Mouse (Mus musculus) CH12.LX (cell line): ENCODE measurements around the gene Ccdc69. TPM values are rescaled to one million over a fixed set of nuclear protein-coding genes. Genes with fewer than 3 reads are reported as not detected.

Experiments used
- DNase-seq: peaks from one replicate; pipeline ENCODE4 v3.0.0-alpha.2; 2013; ENCODE audit errors: extremely low read depth
- H3K27ac ChIP-seq: 2 replicates; pipeline ENCODE4 v1.5.1; 2012; ENCODE audit warnings: low read depth, mild to moderate bottlenecking, control low read depth, moderate library complexity; ENCODE audit not compliant: insufficient read depth
- H3K27me3 ChIP-seq: replicated peaks from 2 replicates; pipeline ENCODE3; 2012; ENCODE audit warnings: inconsistent platforms
- H3K36me3 ChIP-seq, 2 experiments: replicated peaks in 1 of 2; 2 replicates each; pipeline versions ENCODE3 to v1.6.1; 2012; ENCODE audit warnings: inconsistent platforms in 1 of 2, low read length in 1 of 2, mild to moderate bottlenecking in 1 of 2, mixed read lengths in 1 of 2, moderate library complexity in 1 of 2; ENCODE audit not compliant: control insufficient read depth in 1 of 2, insufficient read depth in 1 of 2
- H3K4me1 ChIP-seq, 2 experiments: 2 replicates each; pipeline ENCODE4 v1.6.1; 2012; ENCODE audit warnings: inconsistent platforms in 1 of 2, moderate library complexity in 1 of 2; ENCODE audit not compliant: insufficient read depth in 2 of 2, control insufficient read depth in 1 of 2
- H3K4me2 ChIP-seq: 2 replicates; pipeline ENCODE4 v1.6.1; 2012; ENCODE audit warnings: low read depth, mild to moderate bottlenecking, control low read depth; ENCODE audit not compliant: poor library complexity, insufficient read depth, severe bottlenecking
- H3K4me3 ChIP-seq, 3 experiments: fragments of 150-350 bp in 1 of 3; sonication (generic) in 1 of 3; replicated peaks in 1 of 3; 2 replicates each; pipeline versions ENCODE3 to v1.5.1; 2011 to 2012; ENCODE audit warnings: low read depth in 2 of 3, low read length in 2 of 3, mild to moderate bottlenecking in 2 of 3, moderate library complexity in 2 of 3, control low read depth in 1 of 3, improper control_type of control experiment in 1 of 3, inconsistent platforms in 1 of 3, mixed read lengths in 1 of 3; ENCODE audit not compliant: poor library complexity in 1 of 3
- H3K79me2 ChIP-seq: replicated peaks from 2 replicates; pipeline ENCODE4 v1.6.1; 2012; ENCODE audit warnings: mild to moderate bottlenecking, moderate library complexity; ENCODE audit not compliant: control insufficient read depth, poor library complexity, insufficient read depth, severe bottlenecking; ENCODE audit errors: extremely low read depth
- H3K9ac ChIP-seq: 2 replicates; pipeline ENCODE4 v1.6.1; 2012; ENCODE audit warnings: low read depth, mild to moderate bottlenecking, control low read depth, moderate library complexity; ENCODE audit not compliant: insufficient read depth
- H3K9me3 ChIP-seq: replicated peaks from 2 replicates; pipeline ENCODE3; 2012; ENCODE audit warnings: low read length, inconsistent platforms, mixed read lengths
- BHLHE40 ChIP-seq: IDR thresholded peaks from 2 replicates; pipeline ENCODE4 v1.6.1; 2011; ENCODE audit warnings: mild to moderate bottlenecking, low read depth, low read length, improper control_type of control experiment
- CHD1 ChIP-seq: IDR thresholded peaks from 2 replicates; pipeline ENCODE4 v1.6.1; 2012; ENCODE audit warnings: low read depth, low read length, improper control_type of control experiment, inconsistent platforms
- CHD2 ChIP-seq: IDR thresholded peaks from 2 replicates; pipeline ENCODE4 v1.6.1; 2011; ENCODE audit warnings: low read length, improper control_type of control experiment
- CTCF ChIP-seq, 2 experiments: IDR thresholded peaks in 1 of 2; conservative IDR thresholded peaks in 1 of 2; 2 replicates each; pipeline ENCODE4 v1.5.1; 2011 to 2012; ENCODE audit warnings: low read depth in 2 of 2, low read length in 2 of 2, improper control_type of control experiment in 1 of 2, inconsistent platforms in 1 of 2, mild to moderate bottlenecking in 1 of 2, moderate library complexity in 1 of 2
- ELF1 ChIP-seq: IDR thresholded peaks from 2 replicates; pipeline ENCODE4 v1.6.1; 2014; ENCODE audit warnings: low read depth, mild to moderate bottlenecking, inconsistent platforms, low read length, improper control_type of control experiment
- EP300 ChIP-seq: IDR thresholded peaks from 2 replicates; pipeline ENCODE4 v1.6.1; 2011; ENCODE audit warnings: low read length, improper control_type of control experiment
- ETS1 ChIP-seq: conservative IDR thresholded peaks from 2 replicates; pipeline ENCODE4 v1.6.1; 2012; ENCODE audit warnings: low read depth, mild to moderate bottlenecking, inconsistent platforms, low read length, improper control_type of control experiment, moderate library complexity
- HCFC1 ChIP-seq: IDR thresholded peaks from 2 replicates; pipeline ENCODE4 v1.6.1; 2012; ENCODE audit warnings: low read depth, mild to moderate bottlenecking, inconsistent platforms, low read length, improper control_type of control experiment
- IRF4 ChIP-seq: IDR thresholded peaks from 2 replicates; pipeline ENCODE4 v1.6.1; 2014; ENCODE audit warnings: low read depth, mild to moderate bottlenecking, inconsistent platforms, low read length, improper control_type of control experiment
- JUN ChIP-seq: IDR thresholded peaks from 2 replicates; pipeline ENCODE4 v1.6.1; 2011; ENCODE audit warnings: low read depth, mild to moderate bottlenecking, low read length, improper control_type of control experiment, moderate library complexity; ENCODE audit not compliant: insufficient read depth
- KAT2A ChIP-seq: IDR thresholded peaks from 2 replicates; pipeline ENCODE4 v1.6.1; 2012; ENCODE audit warnings: low read length, improper control_type of control experiment, inconsistent platforms; ENCODE audit not compliant: insufficient replicate concordance
- MAFK ChIP-seq: IDR thresholded peaks from 2 replicates; pipeline ENCODE4 v1.6.1; 2011; ENCODE audit warnings: low read length, improper control_type of control experiment; ENCODE audit not compliant: insufficient replicate concordance
- MAX ChIP-seq: IDR thresholded peaks from 2 replicates; pipeline ENCODE4 v1.6.1; 2011; ENCODE audit warnings: low read length, improper control_type of control experiment
- MAZ ChIP-seq: IDR thresholded peaks from 2 replicates; pipeline ENCODE4 v1.6.1; 2012; ENCODE audit warnings: low read depth, mild to moderate bottlenecking, inconsistent platforms, low read length, improper control_type of control experiment, moderate library complexity
- MEF2A ChIP-seq: IDR thresholded peaks from 2 replicates; pipeline ENCODE4 v1.6.1; 2014; ENCODE audit warnings: low read depth, mild to moderate bottlenecking, inconsistent platforms, low read length, improper control_type of control experiment, borderline replicate concordance
- MXI1 ChIP-seq: IDR thresholded peaks from 2 replicates; pipeline ENCODE4 v1.6.1; 2011; ENCODE audit warnings: mild to moderate bottlenecking, low read depth, low read length, improper control_type of control experiment
- MYC ChIP-seq: IDR thresholded peaks from 2 replicates; pipeline ENCODE4 v1.6.1; 2011; ENCODE audit warnings: low read depth, mild to moderate bottlenecking, improper control_type of control experiment, low read length
- NELFE ChIP-seq: IDR thresholded peaks from 2 replicates; pipeline ENCODE4 v1.6.1; 2011; ENCODE audit warnings: low read depth, low read length, improper control_type of control experiment
- PAX5 ChIP-seq: IDR thresholded peaks from 2 replicates; pipeline ENCODE4 v1.6.1; 2012; ENCODE audit warnings: low read length, inconsistent platforms, mixed read lengths
- POLR2A ChIP-seq: IDR thresholded peaks from 2 replicates; pipeline ENCODE4 v1.6.1; 2011; ENCODE audit warnings: low read depth, mild to moderate bottlenecking, improper control_type of control experiment, low read length
- RAD21 ChIP-seq: IDR thresholded peaks from 2 replicates; pipeline ENCODE4 v1.6.1; 2011; ENCODE audit warnings: low read depth, mild to moderate bottlenecking, low read length, improper control_type of control experiment, moderate library complexity
- RCOR1 ChIP-seq: conservative IDR thresholded peaks from 2 replicates; pipeline ENCODE4 v1.6.1; 2012; ENCODE audit warnings: low read depth, mild to moderate bottlenecking, inconsistent platforms, low read length, improper control_type of control experiment
- SIN3A ChIP-seq: IDR thresholded peaks from 2 replicates; pipeline ENCODE4 v1.6.1; 2012; ENCODE audit warnings: low read length, improper control_type of control experiment, inconsistent platforms
- TBP ChIP-seq: conservative IDR thresholded peaks from 2 replicates; pipeline ENCODE4 v1.6.1; 2011; ENCODE audit warnings: low read depth, low read length, improper control_type of control experiment
- TCF12 ChIP-seq: IDR thresholded peaks from 2 replicates; pipeline ENCODE4 v1.6.1; 2014; ENCODE audit warnings: low read depth, mild to moderate bottlenecking, inconsistent platforms, low read length, improper control_type of control experiment
- UBTF ChIP-seq: IDR thresholded peaks from 2 replicates; pipeline ENCODE4 v1.6.1; 2012; ENCODE audit warnings: low read depth, mild to moderate bottlenecking, inconsistent platforms, low read length, improper control_type of control experiment, moderate library complexity
- USF1 ChIP-seq: IDR thresholded peaks from 2 replicates; pipeline ENCODE4 v1.6.1; 2014; ENCODE audit warnings: low read depth, mild to moderate bottlenecking, inconsistent platforms, low read length, improper control_type of control experiment
- USF2 ChIP-seq: conservative IDR thresholded peaks from 2 replicates; pipeline ENCODE4 v1.6.1; 2011; ENCODE audit warnings: low read depth, low read length, improper control_type of control experiment
- ZC3H11A ChIP-seq: IDR thresholded peaks from 2 replicates; pipeline ENCODE4 v1.6.1; 2012; ENCODE audit warnings: low read depth, mild to moderate bottlenecking, inconsistent platforms, low read length, improper control_type of control experiment
- ZKSCAN1 ChIP-seq: IDR thresholded peaks from 2 replicates; pipeline ENCODE4 v1.6.1; 2012; ENCODE audit warnings: low read depth, inconsistent platforms, low read length, improper control_type of control experiment, borderline replicate concordance
- ZMIZ1 ChIP-seq: IDR thresholded peaks from 2 replicates; pipeline ENCODE4 v1.6.1; 2012; ENCODE audit warnings: low read depth, mild to moderate bottlenecking, inconsistent platforms, low read length, improper control_type of control experiment
- ZNF384 ChIP-seq: IDR thresholded peaks from 2 replicates; pipeline ENCODE4 v1.6.1; 2012; ENCODE audit warnings: low read depth, low read length, improper control_type of control experiment, inconsistent platforms
- dilution Hi-C: fragments of 300-500 bp; cut with MboI; formaldehyde crosslinking; loops from 2 replicates; pipeline ENCODE4 v1.14.3; 2020; ENCODE audit warnings: low sequenced_read_pairs; ENCODE audit not compliant: extremely low pct_unique_long_range_greater_than_20kb, extremely low pct_ligation_motif_present
- in situ Hi-C: fragments of 300-500 bp; cut with MboI; formaldehyde crosslinking; loops from 3 replicates; pipeline ENCODE4 v1.14.3; 2019; ENCODE audit warnings: low sequenced_read_pairs, low pct_ligation_motif_present, low pct_unique_long_range_greater_than_20kb, mixed read lengths
- polyA plus RNA-seq: library from polyadenylated mRNA; unstranded; fragments of >175 nt; gene quantifications from 2 replicates; pipeline ENCODE4 v1.2.1, GENCODE M21; 2012; ENCODE audit warnings: low read depth; ENCODE audit not compliant: insufficient read length
- total RNA-seq, 2 experiments: library from RNA; depleted of rRNA; stranded (reverse); fragments of 300-350 nt in 1 of 2; fragments of >200 nt in 1 of 2; gene quantifications; 2 replicates each; pipeline ENCODE4 v1.2.3; 2012 to 2014

Ccdc69 gene
- total and polyA plus RNA-seq, 3 experiments: 0.27 to 4.3 (median 0.61) TPM

GRCm38 (mm10) chr11:55036601-55037000, 41.3 kb downstream of the Ccdc69 start:
- H3K27me3 ChIP-seq: no peaks in the 10 kb centered on the region
- TF ChIP-seq TBP (no peak), MXI1 (no peak), UBTF (no peak), CHD2 (no peak), TCF12 (no peak), RAD21 (no peak), ZMIZ1 (no peak), POLR2A (no peak), CHD1 (no peak), RCOR1 (no peak), USF2 (no peak), KAT2A (no peak), USF1 (no peak), NELFE (no peak), ZC3H11A (no peak), ZNF384 (no peak), MAFK (no peak), ELF1 (no peak), MAZ (no peak), MYC (no peak)
- H3K9ac ChIP-seq: no peak overlapping the region
- dilution Hi-C loops (no loop called here), in situ Hi-C loops (no loop called here)
- H3K36me3 ChIP-seq: no peaks in the 10 kb centered on the region
- no peak overlapping the region for H3K27ac ChIP-seq
- no peak overlapping the region for H3K4me2 ChIP-seq
- no peaks in the 10 kb centered on the region for H3K9me3 ChIP-seq
- no peak overlapping the region for H3K4me3 ChIP-seq
- H3K4me1 ChIP-seq: peaks cover 16 to 39% of the 10 kb centered on the region in 2 experiments
- DNase-seq: no peak
- peaks cover 15% of the 10 kb centered on the region for H3K79me2 ChIP-seq

- Histone ChIP-seq H3K27me3 (no peaks in the 10 kb centered on the region), H3K27ac (peak within 1 kb of the TSS; percentile 30; the same call in 1 of the 2 replicates), H3K4me3 (peak within 1 kb of the TSS; percentile 72 to 86 (median 86)), H3K9me3 (no peaks in the 10 kb centered on the region), H3K4me1 (peaks cover 23 to 63% of the 10 kb centered on the region in 2 experiments), H3K79me2 (peaks cover 31% of the 10 kb centered on the region), H3K9ac (peak within 1 kb of the TSS; percentile 77), H3K36me3 (peaks cover 0 to 8% of the 10 kb centered on the region in 2 experiments), H3K4me2 (peak within 1 kb of the TSS; percentile 97)
- in situ Hi-C loops: no loop called here
- dilution Hi-C loops: no loop called here
- peak; percentile 88 for DNase-seq
- TF ChIP-seq USF2 (peak; percentile 95), SIN3A (peak; percentile 96), ELF1 (peak; percentile 49; the same call in 1 of the 2 replicates), CTCF (conservative IDR thresholded peaks at IDR 0.05 in 1 of 2, IDR thresholded peaks at IDR 0.05 in 1 of 2; ENCODE audit: low read depth in 2 of 2, low read length in 2 of 2) (peak in 1 of 2 experiments; percentile 12; a peak in 1 of 4 replicates), IRF4 (no peak; the same call in 1 of the 2 replicates), MEF2A (0 out of 2 replicates have a peak, but pooled peaks have one; percentile 74), TCF12 (peak; percentile 80), MAX (peak; percentile 97), ZNF384 (no peak), JUN (no peak), CHD1 (peak; percentile 33; the same call in 1 of the 2 replicates), ZKSCAN1 (no peak), EP300 (no peak), ZMIZ1 (peak; percentile 89), ETS1 (peak; percentile 65; the same call in 1 of the 2 replicates), NELFE (peak; percentile 77), PAX5 (no peak), HCFC1 (peak; percentile 56), BHLHE40 (peak; percentile 26; the same call in 1 of the 2 replicates)
Measured at GRCm38 (mm10) chr11:55033040-55033660, 44.8 kb downstream of the Ccdc69 start, which contains the start of gene Anxa6. TSS of gene Anxa6 (minus strand) at chr11:55033445.
